Mouse (Mus musculus) thymus, postnatal 0 days (tissue): ENCODE data around the gene Myo3a. TPM values are rescaled to one million over a fixed set of nuclear protein-coding genes. Genes with fewer than 3 reads are reported as not detected.
"Not testable (repeated sequence)": the region's sequence is repeated elsewhere in the genome, so short reads cannot be mapped to it uniquely, and the experiment has no call there.

Experiments used
- DNase-seq: peaks from one replicate; pipeline ENCODE4 v3.0.0-alpha.2; 2015; ENCODE audit warnings: low spot score
- polyA plus RNA-seq: library from polyadenylated mRNA; unstranded; fragments of >200 nt; fragmentation: Nextera tagmentation; extraction: Ambion mirVana; gene quantifications from 2 replicates; pipeline ENCODE4 v1.2.1, GENCODE M21; 2015

Myo3a gene
- not detected in 2 replicates for polyA plus RNA-seq

DNA sequence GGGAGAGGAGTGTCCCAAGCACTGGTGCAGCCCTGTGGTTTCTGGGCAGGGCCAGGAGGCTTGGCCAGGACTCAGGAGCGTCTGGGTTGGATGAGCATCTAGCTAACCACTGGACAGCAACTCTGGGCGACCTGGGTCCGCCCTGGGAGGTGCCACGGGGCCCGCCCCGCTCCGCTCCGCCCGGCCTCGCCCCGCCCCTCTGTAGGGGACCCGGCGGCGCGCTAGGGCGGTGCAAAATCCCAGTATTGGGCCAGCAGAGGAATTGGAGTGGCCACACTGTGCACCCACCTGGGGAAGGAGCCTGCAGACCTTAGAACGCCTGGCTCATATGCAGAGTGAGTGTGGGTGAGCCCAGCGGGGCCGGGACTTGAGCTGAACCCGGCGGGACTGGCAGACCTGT, at the start of gene Myo3a:
Gene Myo3a (plus strand): TSS at position 196 of the 400 bp plus-strand sequence.
- no peak for DNase-seq

DNA sequence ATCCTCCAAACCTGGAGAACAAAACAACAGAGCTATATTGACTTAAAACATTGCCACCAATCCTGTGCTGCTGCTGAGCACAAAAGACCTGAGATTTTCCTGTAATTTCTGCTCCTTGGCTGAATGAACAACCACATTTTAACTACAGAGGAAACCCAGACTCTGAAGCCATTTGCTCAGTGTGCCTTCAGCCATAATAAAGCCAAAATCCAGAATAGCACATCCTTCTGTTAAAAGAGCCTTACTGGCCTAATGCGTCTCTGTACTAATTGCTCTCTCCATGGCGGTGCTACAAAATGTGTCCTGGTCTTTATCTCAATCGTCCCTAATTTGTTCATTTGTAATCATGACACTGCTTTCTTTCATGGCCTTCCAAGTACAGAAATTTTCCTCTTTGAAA, 23.2 kb downstream of the Myo3a start:
- DNase-seq, result no peak

DNA sequence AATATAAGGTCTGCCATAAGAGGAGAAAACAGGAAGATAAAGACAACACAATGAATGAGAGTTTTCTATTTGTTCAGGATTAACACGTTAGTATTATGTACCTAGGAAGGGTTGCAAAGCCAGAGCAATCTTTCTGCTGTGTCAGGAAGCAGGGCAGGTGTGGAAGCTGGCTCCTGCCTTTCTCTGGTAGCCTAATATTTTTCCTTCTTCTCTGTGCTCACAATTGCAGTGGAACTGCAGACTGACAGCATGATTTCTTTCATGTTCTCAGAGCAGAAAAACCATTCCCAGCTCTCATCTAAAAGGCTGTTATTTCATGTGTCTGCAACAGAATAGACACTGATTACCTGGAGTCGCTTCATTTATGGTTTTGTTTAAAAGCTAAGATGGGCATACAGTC, 23.7 kb downstream of the Myo3a start:
- DNase-seq, result no peak

DNA sequence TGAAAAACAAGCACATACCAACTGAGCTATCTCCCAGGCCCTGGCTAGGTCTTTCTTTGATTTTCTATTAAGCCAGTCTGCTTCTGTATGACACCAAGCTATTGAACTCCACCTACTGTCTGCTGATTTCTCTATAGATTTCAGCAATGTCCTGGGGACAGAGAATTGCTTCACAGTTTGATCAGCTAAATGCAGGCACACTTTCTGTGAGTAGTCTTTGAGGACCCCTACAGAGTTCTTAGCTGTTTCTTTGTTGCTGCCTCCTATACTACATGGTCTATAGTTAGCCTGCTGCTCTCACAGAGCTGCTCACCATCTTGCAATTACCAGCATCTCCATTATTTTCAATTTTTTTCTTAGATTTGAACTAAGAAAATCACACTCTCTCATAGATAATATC, 28.3 kb downstream of the Myo3a start:
- no peak for DNase-seq

DNA sequence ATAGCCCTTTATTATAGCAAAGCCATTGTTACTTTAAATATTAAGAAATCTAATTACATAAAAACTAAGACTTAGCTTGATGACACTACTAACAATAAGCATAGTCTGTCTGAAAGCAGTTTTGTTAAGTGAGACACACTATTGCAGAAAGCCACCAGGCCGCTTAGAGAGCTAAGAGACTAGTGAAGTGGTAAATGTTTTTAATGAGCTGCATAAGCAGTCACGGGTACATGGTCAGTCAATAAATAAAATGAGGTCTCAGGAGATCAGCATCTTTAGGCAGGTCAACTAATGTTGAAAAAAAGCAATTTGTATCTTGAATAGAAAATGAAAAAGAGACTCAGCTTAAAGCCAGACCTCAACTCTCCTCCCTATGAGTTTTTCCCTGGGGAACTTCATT, 44.3 kb downstream of the Myo3a start:
- DNase-seq, result no peak

DNA sequence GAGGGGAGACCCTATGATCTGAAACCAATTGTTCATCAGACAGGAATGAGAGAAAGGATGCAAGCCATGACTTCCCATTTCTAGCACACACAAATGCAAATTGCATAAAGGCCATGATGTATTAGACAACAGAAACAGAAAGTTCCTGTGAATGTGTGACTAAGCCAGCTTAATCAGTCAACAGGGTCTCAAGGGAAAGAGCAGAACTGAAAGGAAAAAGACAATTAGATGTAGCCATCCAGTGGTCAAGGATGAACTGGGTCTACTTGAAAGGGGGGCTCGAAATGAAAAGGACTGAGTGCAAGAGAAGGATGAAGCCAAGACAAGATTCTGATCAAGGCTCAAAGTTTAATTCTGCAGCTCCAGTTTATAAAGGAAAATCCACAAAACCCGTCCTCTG, 58.1 kb downstream of the Myo3a start:
- DNase-seq, result no peak

DNA sequence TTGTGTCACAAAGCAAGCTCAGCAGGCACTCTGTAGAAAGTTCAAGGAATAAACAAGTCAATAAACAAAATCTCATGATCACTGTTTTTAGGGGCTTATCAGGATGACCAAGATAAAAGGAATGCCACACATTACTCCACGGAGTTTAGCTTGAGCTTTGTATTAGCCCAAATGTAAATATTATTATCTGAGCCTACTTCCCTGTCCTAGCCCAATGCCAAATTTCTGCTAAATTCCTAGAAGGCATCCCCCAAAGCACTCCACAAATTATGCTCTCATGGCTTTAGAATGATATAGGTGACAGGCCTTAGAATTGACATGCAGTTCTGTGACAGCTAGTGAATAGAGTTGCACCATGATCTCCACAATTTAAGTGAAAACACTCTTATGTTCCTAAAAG, 58.5 kb downstream of the Myo3a start:
- DNase-seq, result no peak

DNA sequence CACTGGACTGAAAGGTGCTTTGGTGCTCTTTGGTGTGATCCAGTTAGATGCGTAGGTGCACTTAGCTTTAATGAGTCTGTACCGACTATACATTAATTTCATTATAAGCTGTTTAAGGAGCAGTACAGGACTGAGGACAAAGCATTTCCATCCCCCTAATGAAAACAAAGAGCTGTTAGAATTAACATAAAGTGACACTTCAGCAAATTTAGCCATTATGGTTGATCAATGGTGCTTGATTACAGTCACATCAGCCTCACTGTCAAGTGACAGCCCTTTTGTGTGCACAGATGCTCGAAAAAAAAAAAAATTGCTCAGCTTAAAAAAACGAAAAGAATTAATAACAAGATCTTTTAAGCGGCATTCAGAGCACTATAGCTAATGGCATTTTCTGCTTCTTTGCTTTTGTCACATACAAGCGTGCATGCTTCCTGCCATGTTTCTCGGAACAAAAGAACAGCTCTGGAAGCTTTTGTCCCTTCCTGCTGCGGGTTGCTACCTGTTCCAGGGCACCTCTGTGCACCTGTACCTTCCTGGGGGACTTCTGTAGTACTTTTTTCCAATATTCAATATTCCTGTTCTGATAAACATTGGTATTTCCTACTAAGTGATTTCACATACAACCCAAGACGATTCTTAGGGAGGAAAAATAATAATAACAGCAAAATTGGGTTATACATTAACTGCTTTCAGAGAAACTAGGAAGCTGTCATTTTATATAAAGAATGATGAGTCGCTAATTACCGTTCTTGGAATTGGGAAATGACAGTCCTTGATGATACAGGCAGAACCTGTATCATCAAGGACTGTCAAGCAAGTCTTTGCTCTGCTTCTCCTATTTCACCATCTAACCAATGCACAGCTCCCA, 66.5 kb downstream of the Myo3a start:
- DNase-seq, result no peak

DNA sequence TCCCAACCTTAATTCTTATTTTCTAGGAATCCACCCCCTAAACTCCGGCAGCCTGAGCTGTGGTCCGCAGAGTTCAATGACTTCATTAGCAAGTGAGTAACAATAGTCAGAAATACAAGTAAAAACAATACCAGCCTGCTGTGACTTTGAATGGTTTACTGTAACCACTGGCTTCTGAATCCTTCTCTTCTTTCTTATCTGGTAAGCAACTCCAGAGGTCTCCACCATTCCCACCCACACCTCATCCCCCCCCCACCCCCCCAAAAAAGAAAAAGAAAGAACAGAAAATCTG, 67.1 kb downstream of the Myo3a start:
- DNase-seq, result no peak

DNA sequence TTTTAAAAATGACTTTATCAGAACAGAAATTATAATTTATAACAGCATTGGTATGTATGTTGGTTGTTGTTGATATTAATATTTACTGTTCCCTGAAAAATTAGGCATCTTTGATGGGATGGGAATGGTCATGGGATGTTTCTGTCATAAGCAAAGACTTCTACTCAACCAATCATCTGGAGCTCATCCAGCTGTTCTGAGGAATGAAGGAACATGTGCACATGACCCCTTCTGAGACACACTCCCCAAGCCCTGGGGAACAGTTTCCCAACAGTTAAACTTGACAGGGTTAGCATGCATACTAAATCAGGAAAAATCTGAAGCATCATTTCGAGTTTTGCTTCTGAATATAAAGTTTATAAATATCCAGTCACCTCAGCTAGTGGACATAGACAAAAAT, 70.6 kb downstream of the Myo3a start:
- no peak for DNase-seq

DNA sequence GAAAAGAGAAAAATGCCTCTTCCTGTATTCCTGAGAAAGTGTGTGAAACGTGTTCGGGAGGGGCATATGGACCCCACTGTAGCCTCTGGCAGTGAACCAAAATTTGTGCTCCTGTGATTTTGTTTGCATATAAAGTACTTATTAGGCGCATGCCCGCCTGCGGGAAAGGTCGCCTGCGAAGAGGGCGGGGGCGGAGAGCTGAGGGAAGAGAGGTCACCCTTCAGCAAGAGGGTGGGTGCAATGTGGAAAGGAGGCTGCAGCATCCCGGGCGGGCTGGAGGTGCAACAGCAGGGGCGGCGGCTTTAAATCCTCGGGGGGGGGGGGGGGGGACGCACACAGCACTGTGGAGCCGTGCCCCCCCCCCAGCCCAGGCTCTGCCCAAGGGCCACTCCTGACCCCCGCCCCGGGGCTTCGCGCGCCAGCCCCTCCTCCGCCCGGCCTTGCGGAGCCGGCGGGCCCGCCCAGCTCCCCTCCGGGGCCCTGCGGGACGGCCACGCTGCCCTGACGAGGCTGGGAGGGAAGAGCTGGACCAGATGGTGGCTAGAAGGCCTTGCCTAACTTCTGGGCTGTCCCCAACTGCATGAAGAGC, 111.1 kb downstream of the Myo3a start:
- no peak for DNase-seq

DNA sequence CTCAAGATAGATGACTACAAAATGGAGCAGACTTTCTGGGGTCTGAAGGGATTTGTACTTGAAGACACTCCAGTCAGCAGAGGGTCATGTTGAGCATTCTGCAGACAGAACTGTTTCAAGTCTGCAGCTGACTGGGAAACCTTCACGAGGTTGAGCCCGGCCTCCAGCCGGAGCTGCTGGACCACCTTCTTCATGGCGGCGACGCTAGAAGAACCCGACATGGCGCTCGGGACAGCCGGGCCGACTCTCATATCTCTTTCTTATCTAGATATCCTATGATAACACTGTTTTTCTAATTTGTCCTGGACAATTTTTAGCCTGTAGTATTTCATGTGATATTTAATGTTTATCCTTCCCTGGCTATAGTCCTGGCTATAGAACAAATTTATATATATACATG, 183.2 kb downstream of the Myo3a start:
- DNase-seq, result not testable (repeated sequence)

DNA sequence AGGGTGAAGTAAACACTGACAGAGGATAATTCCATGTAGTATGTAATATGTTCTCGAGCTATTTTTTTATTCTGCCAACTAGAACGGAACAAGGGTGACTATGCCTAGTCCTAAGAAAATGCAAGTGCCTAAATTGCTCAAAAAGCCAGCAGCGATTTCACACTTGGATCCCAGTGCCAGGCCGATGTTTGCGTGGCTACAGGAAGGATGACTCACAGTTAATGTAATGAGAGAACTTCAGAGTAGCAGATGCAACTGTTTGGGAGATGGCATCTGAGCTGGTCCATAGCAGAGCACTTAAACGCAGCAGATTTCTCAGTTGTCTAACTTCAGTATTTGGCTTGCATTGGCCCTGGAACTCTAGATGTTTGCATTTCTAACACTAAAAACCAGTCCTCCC, 321.1 kb downstream of the Myo3a start:
- DNase-seq, result no peak

DNA sequence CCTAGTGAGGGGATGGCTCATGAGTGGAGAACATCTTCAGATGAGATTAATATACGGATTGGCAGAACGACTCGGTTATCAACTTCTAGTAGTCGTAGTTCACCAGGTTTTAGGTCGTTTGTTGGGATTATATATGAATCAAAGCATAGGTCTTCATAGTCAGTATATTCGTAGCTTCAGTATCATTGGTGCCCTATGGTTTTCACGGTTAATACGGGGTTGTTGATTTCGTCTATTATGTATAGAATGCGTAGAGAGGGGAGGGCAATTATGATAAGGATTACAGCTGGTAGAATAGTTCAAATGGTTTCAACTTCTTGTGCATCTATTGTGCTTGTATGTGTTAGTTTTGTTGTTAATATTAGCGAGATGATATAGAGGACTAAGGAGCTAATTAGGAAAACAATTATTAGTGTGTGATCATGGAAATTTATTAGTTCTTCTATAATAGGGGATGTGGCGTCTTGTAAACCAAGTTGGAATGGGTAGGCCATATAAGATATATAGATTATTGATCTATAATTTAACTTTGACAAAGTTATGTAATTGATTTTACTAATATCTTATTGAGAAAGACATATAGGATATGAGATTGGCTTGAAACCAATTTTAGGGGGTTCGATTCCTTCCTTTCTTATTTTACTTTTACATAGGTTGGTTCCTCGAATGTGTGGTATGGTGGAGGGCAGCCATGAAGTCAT, 360.3 kb downstream of the Myo3a start:
- not testable (repeated sequence) for DNase-seq

DNA sequence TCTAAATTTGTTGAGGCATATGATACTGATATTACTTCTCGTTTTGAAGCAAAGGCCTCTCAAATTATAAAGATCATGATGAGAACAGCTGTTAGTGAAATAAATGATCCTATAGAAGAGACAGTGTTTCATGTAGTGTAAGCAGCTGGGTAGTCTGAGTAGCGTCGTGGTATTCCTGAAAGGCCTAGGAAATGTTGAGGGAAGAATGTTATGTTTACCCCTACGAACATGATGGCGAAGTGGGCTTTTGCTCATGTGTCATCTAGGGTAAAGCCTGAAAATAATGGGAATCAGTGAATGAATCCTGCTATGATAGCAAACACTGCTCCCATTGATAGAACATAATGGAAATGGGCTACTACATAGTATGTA, 360.9 kb downstream of the Myo3a start:
- not testable (repeated sequence) for DNase-seq

DNA sequence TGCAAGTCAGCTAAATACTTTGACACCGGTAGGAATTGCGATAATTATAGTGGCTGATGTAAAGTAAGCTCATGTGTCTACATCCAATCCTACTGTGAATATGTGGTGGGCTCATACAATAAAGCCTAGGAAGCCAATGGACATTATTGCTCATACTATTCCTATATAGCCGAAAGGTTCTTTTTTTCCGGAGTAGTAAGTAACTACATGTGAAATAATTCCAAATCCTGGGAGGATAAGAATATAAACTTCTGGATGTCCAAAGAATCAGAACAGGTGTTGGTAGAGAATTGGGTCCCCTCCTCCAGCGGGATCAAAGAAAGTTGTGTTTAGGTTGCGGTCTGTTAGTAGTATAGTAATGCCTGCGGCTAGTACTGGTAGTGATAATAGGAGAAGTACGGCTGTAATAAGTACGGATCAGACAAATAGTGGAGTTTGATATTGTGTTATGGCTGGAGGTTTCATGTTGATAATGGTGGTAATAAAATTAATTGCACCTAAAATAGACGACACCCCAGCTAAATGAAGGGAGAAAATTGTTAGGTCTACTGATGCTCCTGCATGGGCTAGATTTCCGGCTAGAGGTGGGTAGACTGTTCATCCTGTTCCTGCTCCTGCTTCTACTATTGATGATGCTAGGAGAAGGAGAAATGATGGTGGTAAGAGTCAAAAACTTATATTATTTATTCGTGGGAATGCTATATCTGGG, 361.5 kb downstream of the Myo3a start:
- DNase-seq, result not testable (repeated sequence)

DNA sequence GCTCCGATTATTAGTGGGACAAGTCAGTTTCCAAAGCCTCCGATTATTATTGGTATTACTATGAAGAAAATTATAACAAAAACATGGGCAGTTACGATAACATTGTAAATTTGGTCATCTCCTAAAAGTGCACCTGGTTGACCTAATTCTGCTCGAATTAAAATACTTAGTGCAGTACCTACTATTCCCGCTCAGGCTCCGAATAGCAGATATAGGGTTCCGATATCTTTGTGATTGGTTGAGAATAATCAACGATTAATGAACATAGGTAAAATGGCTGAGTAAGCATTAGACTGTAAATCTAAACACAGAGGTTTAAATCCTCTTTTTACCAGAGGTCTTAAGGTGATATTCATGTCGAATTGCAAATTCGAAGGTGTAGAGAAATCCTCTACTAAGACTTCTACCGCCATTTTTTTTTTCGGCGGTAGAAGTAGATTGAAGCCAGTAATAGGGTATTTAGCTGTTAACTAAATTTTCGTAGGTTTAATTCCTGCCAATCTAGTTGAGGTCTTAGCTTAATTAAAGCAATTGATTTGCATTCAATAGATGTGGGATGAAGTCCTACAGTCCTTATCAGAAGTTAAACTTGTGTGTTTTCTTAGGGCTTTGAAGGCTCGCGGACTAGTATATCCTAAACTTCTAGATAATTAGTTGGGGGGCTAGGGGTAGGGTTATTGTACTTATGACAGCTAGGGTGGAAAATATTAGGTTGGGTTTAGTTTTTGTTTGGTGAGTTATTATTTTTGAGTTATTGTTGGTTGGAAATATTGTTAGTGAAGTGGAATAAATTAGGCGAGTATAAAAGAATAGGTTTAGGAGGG, 362.3 kb downstream of the Myo3a start:
- DNase-seq, result not testable (repeated sequence)

DNA sequence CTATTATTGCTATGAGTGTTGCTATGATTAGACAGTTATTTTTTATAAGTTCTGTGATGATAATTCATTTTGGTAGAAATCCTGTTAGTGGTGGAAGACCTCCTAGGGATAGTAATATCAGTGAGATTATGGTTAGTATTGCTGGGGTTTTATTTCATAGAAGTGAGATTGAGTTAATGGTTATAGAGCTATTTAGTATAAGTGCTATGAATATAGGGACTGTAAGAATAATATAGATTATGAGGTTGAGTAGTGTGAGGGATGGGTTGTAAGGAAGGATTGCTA, 362.8 kb downstream of the Myo3a start:
- DNase-seq, result no peak

DNA sequence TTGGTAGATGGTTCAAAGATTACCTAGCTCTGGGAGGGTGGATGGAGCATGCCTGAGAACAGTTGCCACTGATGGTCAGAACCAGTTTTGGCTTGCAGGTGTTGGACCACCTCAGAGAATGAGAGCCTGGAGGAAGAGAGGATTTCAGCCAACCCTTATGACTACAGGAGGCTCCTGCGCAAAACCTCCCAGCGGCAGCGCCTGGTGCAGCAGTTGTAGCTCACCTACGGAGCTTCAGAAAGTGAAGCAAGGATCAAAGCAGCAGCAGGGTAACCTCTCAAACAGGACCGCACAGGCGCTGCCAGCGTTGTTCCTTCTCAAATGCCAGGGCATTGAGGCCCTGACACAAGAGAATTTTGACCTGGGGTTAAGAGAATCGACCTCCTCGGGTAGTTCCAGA, 390.6 kb downstream of the Myo3a start:
- peak; percentile 7 for DNase-seq

DNA sequence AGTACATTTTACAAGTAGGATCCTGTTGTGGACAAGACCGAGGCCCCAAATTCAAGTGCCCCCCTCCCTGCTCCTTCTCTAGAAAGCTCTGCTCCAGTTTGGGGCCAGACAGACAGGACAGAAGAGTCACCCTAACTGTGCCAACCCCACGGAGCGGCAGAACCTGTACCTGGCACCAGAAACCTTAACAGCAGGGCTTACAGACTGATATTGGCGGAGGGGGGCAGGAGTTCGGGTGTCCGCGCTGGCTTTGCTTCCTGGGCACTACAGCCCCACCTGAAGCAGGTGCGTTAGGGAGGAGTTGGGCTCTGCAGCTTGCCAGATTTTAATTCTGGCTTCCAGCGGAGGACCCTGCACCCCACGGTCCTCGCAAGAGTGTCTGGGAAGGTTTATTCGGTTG, 392.1 kb downstream of the Myo3a start:
- no peak for DNase-seq

DNA sequence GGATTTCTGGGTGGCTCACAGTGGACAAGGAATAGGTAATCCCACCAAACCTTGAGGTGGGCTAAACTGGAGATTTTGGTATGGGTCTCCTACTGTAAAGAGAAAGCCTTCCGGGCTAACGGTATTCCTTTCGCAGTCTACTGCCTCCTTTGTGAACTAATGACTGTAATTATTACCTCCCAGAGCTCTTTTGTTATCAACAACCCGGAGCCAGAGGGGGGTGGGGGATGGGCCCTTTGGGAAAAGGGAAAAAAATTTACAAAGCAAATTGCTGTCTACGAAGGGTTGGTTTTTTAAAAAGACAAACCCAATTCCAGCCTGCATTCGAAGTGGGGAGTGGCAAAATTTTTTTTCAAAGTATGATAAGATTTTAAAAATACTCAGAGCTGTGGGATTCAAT, 392.7 kb downstream of the Myo3a start:
- DNase-seq, result no peak
